Mouse (Mus musculus) mouse trophoblast stem cell (cell line): ENCODE data around the gene AI467606.

Experiments
- in situ Hi-C, 2 experiments: fragments of 300-500 bp; cut with MseI, MboI; formaldehyde crosslinking; loops; 2 replicates in 1 of 2; 3 replicates in 1 of 2; pipeline ENCODE4 v1.15.1; 2025

Gene AI467606

GRCm38 (mm10) chr7:127093914-127094313 is 2.8 kb downstream of the AI467606 start:
- in situ Hi-C loops = no loop called here

GRCm38 (mm10) chr7:127096456-127096855 is 5.3 kb downstream of the AI467606 start:
- in situ Hi-C loops = no loop called here

GRCm38 (mm10) chr7:127098521-127098920 is 7.4 kb downstream of the AI467606 start:
- in situ Hi-C loops = no loop called here

GRCm38 (mm10) chr7:127098950-127099349 is 7.8 kb downstream of the AI467606 start:
- in situ Hi-C loops = no loop called here

GRCm38 (mm10) chr7:127099528-127099927 is 8.4 kb downstream of the AI467606 start:
- in situ Hi-C loops = no loop called here

DNA sequence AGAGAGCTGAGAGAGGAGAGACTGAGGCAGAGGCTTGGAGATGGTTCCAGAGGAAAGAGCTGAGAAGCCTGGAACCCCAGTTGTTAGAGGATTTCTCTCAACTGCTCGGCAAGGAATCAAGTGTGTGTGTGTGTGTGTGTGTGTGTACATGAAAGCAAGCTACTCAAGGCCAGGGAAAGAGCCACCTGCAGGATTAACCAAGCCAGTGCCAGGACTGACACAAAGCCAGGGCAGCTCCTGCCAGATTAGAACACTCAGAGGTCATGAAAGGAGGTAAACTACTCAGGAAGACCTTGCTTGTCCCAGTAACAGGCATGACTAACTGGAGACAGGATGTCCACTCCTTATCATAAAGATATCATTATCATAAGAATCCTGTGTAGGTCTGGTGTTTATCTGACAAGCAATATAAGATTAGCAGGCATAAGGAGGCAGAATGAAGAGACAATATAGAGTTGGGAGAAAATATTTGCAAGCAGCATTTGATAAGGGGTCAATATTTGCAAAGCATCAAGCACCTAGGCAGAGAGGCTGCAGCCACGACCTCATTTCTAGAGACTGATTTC is 10.4 kb downstream of the AI467606 start:
- in situ Hi-C loops = loop anchor here (10.0 kb wide), 2 partner anchors 267 to 277 kb away; partner anchors contain the start of gene 4930451I11Rik (in 1 of the 2)

DNA sequence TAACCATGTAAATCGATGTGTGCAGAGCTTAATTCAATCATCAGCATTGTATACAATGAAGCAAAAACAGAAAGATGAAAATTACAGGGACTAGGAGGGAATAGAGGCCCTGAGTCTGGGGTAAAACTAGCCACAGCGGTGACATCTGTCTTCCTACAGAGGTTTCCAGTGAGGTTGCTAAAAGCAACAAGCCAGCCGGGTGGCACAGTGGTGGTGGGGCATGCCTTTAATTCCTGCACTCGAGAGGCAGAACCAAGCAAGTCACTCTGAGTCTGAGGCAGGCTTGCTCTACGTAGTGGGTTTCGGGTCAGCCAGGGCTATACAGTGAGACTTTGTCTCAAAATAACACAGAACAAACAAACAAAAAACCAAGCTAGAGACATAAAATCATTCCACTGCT is 11.0 kb downstream of the AI467606 start:
- in situ Hi-C loops = loop anchor here (10.0 kb wide), 2 partner anchors 267 to 277 kb away; partner anchors contain the start of gene 4930451I11Rik (in 1 of the 2)

DNA sequence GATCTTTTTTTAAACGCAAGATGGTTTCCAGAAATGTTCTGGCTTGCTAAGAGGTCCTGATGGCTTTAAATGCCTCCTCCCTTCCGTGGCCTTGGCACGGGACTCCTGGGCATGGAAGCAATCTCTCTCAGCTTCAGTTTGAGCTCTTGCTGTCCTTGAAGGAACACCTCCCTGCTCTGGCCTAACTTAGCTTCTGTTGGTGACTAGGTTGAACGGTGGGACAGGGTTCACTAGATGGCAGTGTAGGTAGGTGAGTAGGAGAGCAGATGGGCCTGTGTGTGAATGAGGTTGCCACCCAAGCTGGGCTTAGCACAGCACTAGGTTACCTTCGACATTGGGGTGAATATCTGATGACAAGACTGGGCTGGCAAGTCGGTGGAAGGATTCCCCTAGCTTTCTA is 12.8 kb downstream of the AI467606 start:
- in situ Hi-C loops = loop anchor here (10.0 kb wide), 2 partner anchors 269 to 279 kb away; partner anchors contain the start of gene 4930451I11Rik (in 1 of the 2)

- in situ Hi-C loops = loop anchor here (10.0 kb wide), 2 partner anchors 270 to 280 kb away; partner anchors contain the start of gene 4930451I11Rik (in 1 of the 2)
These were observed 13.6 kb downstream of the AI467606 start for GRCm38 (mm10) chr7:127104560-127105332.

DNA sequence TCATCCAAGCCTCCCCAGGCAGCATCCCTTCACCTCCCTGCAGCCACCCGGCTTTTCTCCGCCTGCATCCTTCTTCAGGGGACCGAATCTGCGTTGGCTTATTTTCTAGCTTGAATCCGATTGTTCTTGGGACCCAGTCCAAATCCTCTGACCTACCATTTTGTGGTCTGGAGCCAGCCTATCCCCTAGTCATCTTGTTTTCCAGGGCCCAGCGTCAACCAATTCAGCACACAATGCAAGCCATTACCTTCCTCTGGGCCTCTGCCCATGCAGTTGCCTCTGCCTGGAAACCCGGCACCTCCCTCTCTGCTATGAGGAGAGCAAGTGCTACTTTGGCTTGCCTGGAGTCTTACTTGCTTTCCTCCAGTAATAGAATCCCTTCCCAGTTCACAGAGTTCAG is 14.4 kb downstream of the AI467606 start:
- in situ Hi-C loops = loop anchor here (10.0 kb wide), 2 partner anchors 271 to 281 kb away; partner anchors contain the start of gene 4930451I11Rik (in 1 of the 2)

DNA sequence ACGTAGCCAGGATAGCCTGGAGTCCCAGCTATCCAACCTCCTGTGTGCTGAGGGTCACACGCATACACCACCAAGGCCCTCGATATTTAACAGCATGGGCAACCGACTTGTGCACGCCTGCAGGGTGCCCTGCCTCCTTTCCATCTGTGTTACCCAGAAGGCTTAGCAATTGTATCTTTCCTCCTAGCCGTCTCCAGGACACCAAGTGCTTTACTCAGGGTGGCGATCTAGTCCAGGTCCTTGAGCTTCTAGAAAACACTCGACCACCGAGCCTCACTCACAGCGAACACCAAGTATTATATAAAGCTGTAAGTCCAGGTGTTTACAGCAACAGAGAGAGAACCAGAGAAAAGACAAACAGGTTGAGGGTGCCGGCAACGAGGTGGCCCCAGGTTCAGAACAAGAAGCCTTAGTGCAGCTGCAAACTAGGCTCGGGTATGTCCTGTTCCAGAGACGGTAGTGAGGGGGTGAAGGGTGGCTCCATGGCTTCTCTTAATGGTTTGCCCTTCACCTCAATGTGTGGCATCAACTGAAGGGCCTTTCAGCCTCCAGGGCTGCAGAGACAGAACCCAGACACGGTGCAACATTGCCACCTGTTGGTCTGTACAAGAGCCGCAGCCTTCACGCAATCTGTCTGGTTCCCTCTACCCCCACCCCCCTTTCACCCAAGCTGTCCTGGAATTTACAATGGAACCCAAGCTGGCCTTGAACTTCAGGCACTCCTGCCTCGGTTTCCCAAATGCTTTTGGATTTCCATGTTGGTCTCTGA is 19.3 kb downstream of the AI467606 start:
- in situ Hi-C loops = no loop called here

GRCm38 (mm10) chr7:127111461-127111860 is 20.3 kb downstream of the AI467606 start:
- in situ Hi-C loops = no loop called here

- in situ Hi-C loops = no loop called here
These were observed 21.2 kb downstream of the AI467606 start for GRCm38 (mm10) chr7:127112251-127112841.

- in situ Hi-C loops = no loop called here
These were observed 21.9 kb downstream of the AI467606 start for GRCm38 (mm10) chr7:127112921-127113597.

DNA sequence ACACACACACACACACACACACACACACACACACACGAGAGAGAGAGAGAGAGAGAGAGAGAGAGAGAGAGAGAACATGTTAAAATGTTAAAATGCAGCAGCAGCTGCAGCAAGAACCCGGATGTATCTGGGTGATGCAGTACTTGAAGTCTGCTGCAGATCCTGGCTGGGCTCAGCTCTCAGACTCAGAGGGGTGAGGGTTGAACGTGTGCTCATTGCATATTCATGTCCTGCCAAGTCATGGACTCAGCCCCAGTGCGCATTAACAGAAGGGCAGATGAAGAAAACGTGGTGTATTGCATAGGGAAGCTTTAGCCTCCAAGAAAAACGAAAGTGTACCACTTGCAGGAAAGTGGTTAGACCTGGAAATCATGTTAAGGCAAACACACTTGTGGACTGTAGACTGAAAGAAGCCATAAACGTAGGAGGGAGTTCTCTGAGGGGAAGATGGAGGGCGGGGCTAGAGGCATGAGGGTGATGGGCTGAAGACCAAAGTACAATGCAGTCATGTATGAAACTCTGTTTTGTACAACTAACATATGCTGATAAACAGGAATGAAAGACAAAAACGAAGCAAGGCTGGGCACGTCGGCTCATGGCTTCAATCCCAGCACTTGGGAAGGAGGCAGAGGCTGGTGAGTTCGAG is 22.6 kb downstream of the AI467606 start:
- in situ Hi-C loops = no loop called here

DNA sequence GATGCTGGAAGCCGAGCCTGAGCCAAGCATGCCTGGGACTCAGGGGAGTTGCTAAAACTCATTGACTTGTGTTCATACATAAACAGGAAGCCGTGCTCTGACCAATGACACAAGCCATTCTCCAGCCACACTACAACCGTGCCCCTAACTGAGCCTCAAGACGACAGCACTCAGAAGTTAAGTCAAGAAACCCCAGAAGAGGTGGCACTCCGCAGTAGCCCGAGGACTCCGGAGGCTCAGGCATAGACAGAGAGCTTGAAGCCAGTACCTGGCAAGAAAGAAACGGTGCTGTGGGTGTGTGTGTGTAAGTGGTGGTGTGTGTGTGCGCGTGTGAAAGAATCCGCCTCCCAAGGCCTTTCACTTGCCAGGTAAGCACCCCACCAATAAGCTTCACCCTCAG is 23.8 kb downstream of the AI467606 start:
- in situ Hi-C loops = no loop called here

DNA sequence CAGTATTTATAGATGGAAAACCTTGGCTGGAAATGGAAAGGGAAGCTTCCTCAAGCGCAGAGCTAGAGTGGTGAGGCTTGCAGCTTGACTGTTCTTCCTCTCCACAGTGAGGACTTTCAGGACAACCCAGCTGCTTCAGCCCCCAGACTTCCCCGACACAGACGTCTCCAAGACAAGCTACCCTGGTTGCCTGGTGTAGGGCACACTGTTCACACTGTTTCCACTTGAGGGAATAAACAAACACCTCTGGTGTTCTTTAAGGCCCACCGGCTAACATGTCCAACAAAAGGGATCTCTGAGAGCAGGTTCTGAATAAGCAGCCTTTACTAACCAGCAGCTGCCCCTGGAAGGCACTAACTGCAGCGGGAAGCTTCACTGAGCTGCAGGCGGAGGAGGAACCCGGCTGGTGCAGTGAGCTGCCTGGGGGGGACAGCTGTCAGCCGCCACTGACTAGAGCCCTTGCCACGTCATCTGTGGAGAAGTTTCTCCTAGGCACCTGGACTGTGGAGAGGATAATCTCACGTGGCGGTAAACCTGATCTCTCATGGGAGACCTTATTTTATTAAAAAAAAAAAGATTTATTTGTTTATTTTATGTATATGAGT is 25.3 kb downstream of the AI467606 start:
- in situ Hi-C loops = no loop called here

DNA sequence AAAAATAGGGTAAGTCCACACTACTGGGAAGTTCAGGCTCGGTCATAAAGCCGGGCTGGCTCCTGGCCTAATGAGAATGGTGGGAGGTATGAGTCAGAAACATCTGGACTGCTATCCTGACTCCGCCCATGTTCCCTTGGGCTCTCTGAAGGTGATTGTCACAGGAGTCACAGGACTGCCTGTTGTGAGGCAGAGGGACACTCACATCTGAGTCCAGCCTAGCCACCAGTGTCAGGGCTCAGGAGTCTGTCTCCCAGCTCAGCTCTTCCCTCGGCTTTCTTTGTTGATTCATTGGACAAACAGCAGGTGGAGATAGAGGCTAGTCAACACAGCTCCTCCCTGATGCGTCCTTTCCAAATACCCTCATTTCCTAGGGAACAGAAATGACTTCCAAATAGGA is 26.8 kb downstream of the AI467606 start:
- in situ Hi-C loops = no loop called here

DNA sequence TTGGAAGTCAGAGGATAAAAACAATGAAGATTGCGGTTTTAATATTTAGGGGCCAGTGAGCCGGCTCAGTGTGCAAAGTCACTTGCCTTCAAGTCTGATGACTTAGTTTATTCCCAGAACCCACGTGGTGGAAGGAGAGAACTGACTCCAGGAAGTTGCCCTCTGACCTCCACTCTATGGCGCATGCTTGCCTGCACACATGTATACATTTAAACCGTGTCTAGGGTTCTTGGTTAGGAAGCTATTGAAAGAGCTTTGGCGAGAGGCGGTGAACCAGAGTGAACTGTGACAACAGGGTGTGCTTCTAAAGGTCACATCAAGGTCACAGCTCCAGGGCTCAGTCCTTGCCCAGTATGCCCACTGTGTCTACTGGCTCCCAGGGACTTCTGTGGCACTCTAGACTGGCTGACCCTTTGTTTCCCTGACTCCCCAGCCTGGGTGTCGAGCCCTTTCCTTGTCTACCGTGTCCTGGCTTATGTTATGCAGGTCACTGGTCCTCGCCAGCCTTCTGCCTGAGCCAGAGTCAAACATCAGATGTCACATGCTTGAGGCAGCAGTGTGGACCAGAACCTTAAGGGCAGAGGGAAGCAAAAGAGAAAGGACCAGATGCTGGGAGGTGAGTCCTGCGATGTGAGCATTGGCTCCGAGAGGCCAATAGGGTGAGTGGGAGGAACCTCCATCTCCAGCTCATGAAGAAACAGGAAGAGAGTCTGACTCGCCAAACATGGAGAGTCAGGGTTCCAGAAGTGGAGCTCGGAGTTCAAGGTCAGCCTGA is 27.7 kb downstream of the AI467606 start:
- in situ Hi-C loops = no loop called here
